Mouse (Mus musculus): ENCODE data around the gene Apbb1.

DNA sequence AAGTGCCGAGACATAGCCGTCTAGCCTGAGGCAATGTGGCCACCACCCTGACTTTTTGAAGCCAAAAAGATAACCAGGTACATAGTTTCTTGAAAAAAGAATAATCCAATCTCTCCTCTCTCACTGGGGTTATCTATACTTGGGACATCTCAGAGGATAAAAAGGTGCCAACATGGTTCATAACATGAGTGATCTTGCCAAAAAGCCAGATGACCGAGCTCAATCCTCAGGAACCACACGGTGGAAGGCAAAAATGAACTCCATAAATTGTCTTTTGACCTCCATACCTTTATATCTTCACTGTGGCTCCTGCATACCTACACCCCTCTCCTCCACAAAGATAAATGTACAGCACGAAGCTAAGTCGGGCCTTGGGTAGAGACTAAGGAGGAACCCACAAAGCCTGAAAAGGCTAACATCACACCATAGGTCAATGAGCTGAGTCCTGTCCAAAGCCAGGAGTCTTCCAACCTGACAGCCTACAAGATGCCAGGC is 4.0 kb downstream of the Apbb1 start:
- no peak for TF ChIP-seq POLR2A (IDR thresholded peaks at IDR 0.05; ENCODE audit: borderline replicate concordance, low read depth, low read length)
- no peak for TF ChIP-seq CTCF (IDR thresholded peaks at IDR 0.05; ENCODE audit: low read depth, low read length)
